Mouse (Mus musculus) midbrain, embryonic 10.5 days (tissue): ENCODE measurements around the gene Ing5. TPM values are rescaled to one million over a fixed set of nuclear protein-coding genes. Genes with fewer than 3 reads are reported as not detected.
A peak's percentile ranks its signal among the peaks of the same experiment; 100 is the strongest.
"Not testable (repeated sequence)": the region's sequence is repeated elsewhere in the genome, so short reads cannot be mapped to it uniquely, and the experiment has no call there.

Experiments used
- DNase-seq: peaks from one replicate; pipeline ENCODE4 v3.0.0-alpha.2; 2017; ENCODE audit warnings: low spot score
- H3K27ac ChIP-seq: fragments of 300-500 bp; sonication (generic); replicated peaks from 2 replicates; pipeline ENCODE4 v1.5.1; 2016; ENCODE audit warnings: mild to moderate bottlenecking
- H3K27me3 ChIP-seq: fragments of 300-500 bp; sonication (generic); 2 replicates; pipeline ENCODE4 v1.6.1; 2016; ENCODE audit warnings: low read depth, mild to moderate bottlenecking; ENCODE audit not compliant: poor library complexity, severe bottlenecking
- H3K36me3 ChIP-seq: fragments of 300-500 bp; sonication (generic); 2 replicates; pipeline ENCODE4 v1.6.1; 2016; ENCODE audit warnings: mild to moderate bottlenecking, moderate library complexity
- H3K4me1 ChIP-seq: fragments of 300-500 bp; sonication (generic); 2 replicates; pipeline ENCODE4 v1.6.1; 2016
- H3K4me3 ChIP-seq: fragments of 300-500 bp; sonication (generic); 2 replicates; pipeline ENCODE4 v1.5.1; 2016; ENCODE audit warnings: mild to moderate bottlenecking, moderate library complexity
- H3K9me3 ChIP-seq: fragments of 300-500 bp; sonication (generic); replicated peaks from 2 replicates; pipeline ENCODE4 v1.6.1; 2016; ENCODE audit warnings: mild to moderate bottlenecking
- WGBS: fragments of 180-500 bp; shearing (Covaris S2); methylation state at CpG from one replicate; pipeline ENCODE4 v1.1.7; 2016; 5-methylcytosine and 5-hydroxymethylcytosine counted together
- polyA plus RNA-seq: library from polyadenylated mRNA; unstranded; fragments of >200 nt; fragmentation: Nextera tagmentation; extraction: Ambion mirVana; gene quantifications from 2 replicates; pipeline ENCODE4 v1.2.1, GENCODE M21; 2016

Ing5 gene
- polyA plus RNA-seq, 1 experiment from 2014 or later = 25.7 TPM

- Histone ChIP-seq H3K4me1 (peaks cover 20% of the 10 kb centered on the region), H3K36me3 (peaks cover 29% of the 10 kb centered on the region), H3K9me3 (no peaks in the 10 kb centered on the region), H3K4me3 (no peak overlapping the region), H3K27ac (peak overlapping the region; percentile 89), H3K27me3 (no peaks in the 10 kb centered on the region)
- 92% methylated on average over 3 of the region's 3 CpGs for WGBS
- DNase-seq = no peak
Observed at GRCm38 (mm10) chr1:93823796-93824495, 20.2 kb downstream of the Ing5 start.

DNA sequence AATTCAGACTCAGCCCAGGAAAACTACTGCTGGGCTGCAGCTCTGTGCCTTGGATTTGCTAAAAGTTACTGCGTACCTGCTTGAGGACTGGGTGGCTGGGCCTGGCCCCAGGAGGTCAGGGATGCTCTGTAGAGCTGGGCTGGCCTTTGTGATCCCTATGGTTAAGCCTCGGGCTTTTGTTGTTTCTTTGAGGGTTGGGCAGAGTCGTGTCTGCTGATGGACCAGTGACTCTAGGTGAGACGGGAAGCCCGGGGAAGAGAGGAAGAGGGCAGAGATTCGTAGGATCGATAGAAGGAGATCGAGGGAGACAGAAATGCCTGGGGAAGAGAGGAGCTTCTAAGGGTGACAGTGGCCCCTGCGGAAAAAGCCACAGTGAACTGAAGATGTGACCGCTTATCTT is 20.8 kb downstream of the Ing5 start, which contains the start of gene D2hgdh:
Gene D2hgdh, plus strand, starts transcription at position 301 of the 400 bp plus-strand sequence.
- WGBS = 3% methylated on average over 10 of the region's 10 CpGs
- peak within 1 kb of the TSS; percentile 68 for H3K4me3 ChIP-seq
- peaks cover 20% of the 10 kb centered on the region for H3K4me1 ChIP-seq
- H3K36me3 ChIP-seq = peaks cover 23% of the 10 kb centered on the region
- peak within 1 kb of the TSS; percentile 89 for H3K27ac ChIP-seq
- H3K9me3 ChIP-seq = no peaks in the 10 kb centered on the region
- DNase-seq = no peak
- no peaks in the 10 kb centered on the region for H3K27me3 ChIP-seq

DNA sequence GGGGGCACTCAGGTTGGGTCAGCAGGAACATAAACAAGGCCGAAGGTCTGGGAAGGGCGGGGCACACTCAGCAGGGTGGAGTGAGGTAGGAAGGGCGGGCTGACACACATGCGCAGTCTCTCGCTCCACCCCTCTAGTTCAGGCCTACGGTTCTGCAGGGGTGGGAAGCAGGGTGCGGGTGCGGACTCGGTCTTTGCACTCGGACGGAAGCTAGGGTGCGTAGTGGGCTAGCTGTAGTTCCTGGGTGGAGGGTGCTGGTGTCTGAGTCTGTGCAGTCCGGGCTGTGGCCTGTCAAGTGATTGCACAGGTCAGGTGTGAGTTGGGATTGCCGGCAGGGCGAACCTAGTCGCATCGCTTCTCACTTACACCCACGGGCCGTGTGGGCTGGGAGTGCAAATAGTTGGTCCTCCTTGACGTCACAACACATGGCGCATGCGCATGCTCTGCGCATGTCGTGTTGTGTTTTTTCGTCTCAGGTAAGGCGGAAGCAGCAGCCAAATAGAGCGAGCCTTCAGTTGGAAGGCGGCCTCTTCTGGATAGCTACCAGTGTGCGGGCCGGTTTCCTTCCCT is 21.4 kb downstream of the Ing5 start:
- DNase-seq = peak; percentile 89
- Histone ChIP-seq H3K4me1 (peaks cover 20% of the 10 kb centered on the region), H3K27me3 (no peaks in the 10 kb centered on the region), H3K4me3 (peak overlapping the region; percentile 68), H3K36me3 (peaks cover 20% of the 10 kb centered on the region), H3K27ac (peak overlapping the region; percentile 89), H3K9me3 (no peaks in the 10 kb centered on the region)
- under 1% methylated on average over 30 of the region's 30 CpGs for WGBS

DNA sequence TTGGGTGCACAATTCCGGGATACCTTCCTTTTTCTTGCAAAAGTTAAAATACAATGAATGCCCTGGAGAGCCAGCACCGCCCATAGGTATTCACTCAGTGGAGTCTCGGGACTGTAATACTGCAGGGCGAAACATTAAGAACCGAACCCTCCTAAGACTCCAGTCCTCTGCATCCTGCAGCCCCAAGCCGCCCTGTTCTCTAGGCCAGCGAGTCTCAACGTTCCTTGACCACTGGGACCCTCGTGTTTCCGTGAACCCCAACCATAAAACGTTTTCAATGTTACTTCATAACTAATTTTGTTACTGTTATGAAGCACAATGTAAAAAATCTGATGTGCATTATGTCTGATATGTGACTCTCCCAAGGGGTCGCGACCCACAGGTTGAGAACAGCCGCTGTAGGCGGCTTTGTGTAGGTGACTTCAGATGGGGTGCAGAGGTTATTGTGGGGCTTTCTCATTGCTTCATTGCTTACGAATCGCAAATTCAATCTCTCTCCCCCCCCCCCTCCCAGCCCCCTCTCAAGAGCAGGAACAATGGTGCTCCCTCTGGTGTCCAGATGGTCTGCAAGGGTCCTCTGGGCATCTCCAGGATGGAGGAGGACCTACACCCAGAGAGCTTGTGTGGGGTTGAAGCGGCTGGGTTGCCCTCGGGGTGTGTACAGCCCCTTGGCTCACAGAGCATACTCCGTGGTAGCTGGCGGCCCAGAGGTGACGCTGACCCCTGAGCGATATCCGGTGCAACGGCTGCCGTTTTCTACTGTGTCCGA is 22.2 kb downstream of the Ing5 start:
- H3K27ac ChIP-seq = peak overlapping the region; percentile 89
- DNase-seq = peak; percentile 31
- WGBS = 47% methylated on average over 27 of the region's 27 CpGs

DNA sequence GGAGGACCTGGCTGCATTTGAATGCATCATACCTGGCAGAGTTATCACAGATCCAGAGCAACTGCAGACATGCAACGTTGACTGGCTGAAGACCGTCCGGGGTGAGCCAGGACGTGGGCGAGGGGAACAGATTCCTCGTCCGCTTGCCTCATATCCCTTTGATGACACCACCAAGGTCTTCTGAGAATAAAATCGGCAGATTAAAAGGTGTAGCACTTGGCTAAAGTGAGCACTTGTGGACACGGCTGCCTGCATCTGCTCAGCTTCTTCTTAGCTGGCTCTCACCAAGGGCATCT is 22.7 kb downstream of the Ing5 start:
- Histone ChIP-seq H3K4me3 (peak overlapping the region; percentile 68), H3K27me3 (no peaks in the 10 kb centered on the region), H3K4me1 (peaks cover 20% of the 10 kb centered on the region), H3K36me3 (peaks cover 7% of the 10 kb centered on the region), H3K9me3 (no peaks in the 10 kb centered on the region), H3K27ac (peak overlapping the region; percentile 89)
- 96% methylated on average over 9 of the region's 9 CpGs for WGBS
- DNase-seq = no peak

More for the DNA sequence above, 22.2 kb downstream of the Ing5 start:
- Histone ChIP-seq H3K36me3 (peaks cover 12% of the 10 kb centered on the region), H3K4me1 (peaks cover 20% of the 10 kb centered on the region), H3K4me3 (peak overlapping the region; percentile 68), H3K9me3 (no peaks in the 10 kb centered on the region), H3K27me3 (no peaks in the 10 kb centered on the region)

DNA sequence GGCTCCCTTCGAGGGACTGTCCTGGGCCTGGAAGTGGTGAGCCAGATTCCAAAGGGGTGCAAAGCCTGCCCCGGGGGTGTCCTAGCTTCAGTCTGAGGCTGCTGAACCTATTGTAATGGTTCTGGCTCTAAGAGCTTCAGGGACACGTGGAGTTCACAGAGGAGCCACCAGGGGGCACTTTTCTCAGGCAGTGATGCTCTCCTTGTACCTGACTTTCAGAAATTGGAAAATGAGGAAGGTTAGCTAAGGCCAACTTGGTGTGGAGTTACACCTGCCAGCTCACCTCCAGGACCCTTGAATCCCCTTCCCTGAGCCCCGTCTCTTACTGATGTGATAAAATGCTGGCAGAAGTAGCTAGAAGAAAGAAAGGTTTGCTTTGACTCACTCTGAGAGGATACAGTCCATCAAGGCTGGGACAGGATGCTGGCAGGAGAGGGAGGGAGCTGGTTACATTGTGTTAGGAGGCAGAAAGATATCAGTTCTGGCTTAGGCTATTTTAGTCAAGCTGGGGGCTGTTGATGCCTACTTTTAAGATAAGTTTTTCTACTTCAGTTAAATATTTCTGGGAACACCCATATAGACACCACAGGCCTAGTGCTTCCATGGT is 29.1 kb downstream of the Ing5 start:
- H3K4me1 ChIP-seq, H3K27ac ChIP-seq, H3K27me3 ChIP-seq, H3K9me3 ChIP-seq, DNase-seq, H3K4me3 ChIP-seq: not testable (repeated sequence)
- WGBS = 65% methylated on average over 4 of the region's 4 CpGs
- peaks cover 34% of the 10 kb centered on the region for H3K36me3 ChIP-seq

DNA sequence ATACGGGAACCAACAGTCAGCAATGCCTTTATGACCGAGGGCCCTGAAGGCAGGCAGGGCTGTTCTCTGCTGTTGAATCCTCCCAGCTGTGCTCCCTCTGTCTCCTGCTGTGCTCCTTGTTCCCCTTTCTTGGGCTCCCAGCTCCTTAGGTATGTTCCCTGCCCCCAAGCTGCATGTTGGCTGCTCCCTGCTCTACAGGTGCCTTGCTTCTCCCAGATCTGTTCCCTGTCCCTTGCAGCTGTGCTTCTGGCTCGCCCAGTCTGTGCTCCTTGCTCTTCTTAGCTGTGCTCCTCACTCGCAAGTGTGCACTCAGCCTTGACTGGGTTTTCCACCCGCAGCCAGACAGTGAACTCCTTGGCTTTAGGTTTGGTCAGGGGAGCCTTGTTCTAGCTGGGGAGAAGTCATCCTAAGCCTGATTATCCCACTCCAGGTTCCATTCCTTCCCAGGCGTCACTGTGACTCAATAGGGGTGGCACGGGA is 30.9 kb downstream of the Ing5 start:
- 83% methylated on average over 7 of the region's 7 CpGs for WGBS
- Histone ChIP-seq H3K9me3 (no peaks in the 10 kb centered on the region), H3K4me1 (no peaks in the 10 kb centered on the region), H3K4me3 (no peak overlapping the region), H3K27me3 (no peaks in the 10 kb centered on the region), H3K36me3 (peaks cover 37% of the 10 kb centered on the region), H3K27ac (no peak overlapping the region)
- no peak for DNase-seq

- H3K36me3 ChIP-seq = peaks cover 35% of the 10 kb centered on the region
- H3K4me1 ChIP-seq = no peaks in the 10 kb centered on the region
- no peak overlapping the region for H3K4me3 ChIP-seq
- no peaks in the 10 kb centered on the region for H3K27me3 ChIP-seq
- H3K27ac ChIP-seq = no peak overlapping the region
- WGBS = 93% methylated on average over 4 of the region's 4 CpGs
- DNase-seq = no peak
- H3K9me3 ChIP-seq = no peaks in the 10 kb centered on the region
Observed at GRCm38 (mm10) chr1:93835211-93835610, 31.4 kb downstream of the Ing5 start.

- no peak overlapping the region for H3K27ac ChIP-seq
- DNase-seq = no peak
- 93% methylated on average over 6 of the region's 6 CpGs for WGBS
- H3K27me3 ChIP-seq = no peaks in the 10 kb centered on the region
- peaks cover 35% of the 10 kb centered on the region for H3K36me3 ChIP-seq
- H3K4me3 ChIP-seq = no peak overlapping the region
- no peaks in the 10 kb centered on the region for H3K9me3 ChIP-seq
- H3K4me1 ChIP-seq = no peaks in the 10 kb centered on the region
Observed at GRCm38 (mm10) chr1:93835876-93836531, 32.2 kb downstream of the Ing5 start.

GRCm38 (mm10) chr1:93836532-93836913 is 32.8 kb downstream of the Ing5 start:
- Histone ChIP-seq H3K27ac (no peak overlapping the region), H3K36me3 (peaks cover 35% of the 10 kb centered on the region), H3K9me3 (no peaks in the 10 kb centered on the region), H3K4me1 (no peaks in the 10 kb centered on the region), H3K4me3 (no peak overlapping the region), H3K27me3 (no peaks in the 10 kb centered on the region)
- WGBS = 94% methylated on average over 2 of the region's 2 CpGs
- DNase-seq = no peak

- DNase-seq = no peak
- Histone ChIP-seq H3K4me1 (no peaks in the 10 kb centered on the region), H3K27me3 (no peaks in the 10 kb centered on the region), H3K27ac (no peak overlapping the region), H3K4me3 (no peak overlapping the region), H3K36me3 (peaks cover 35% of the 10 kb centered on the region), H3K9me3 (no peaks in the 10 kb centered on the region)
- WGBS = 96% methylated on average over 8 of the region's 8 CpGs
Observed at GRCm38 (mm10) chr1:93837335-93837734, 33.6 kb downstream of the Ing5 start.

- not testable (repeated sequence) for H3K27me3 ChIP-seq, H3K27ac ChIP-seq, H3K4me3 ChIP-seq, DNase-seq, H3K4me1 ChIP-seq, H3K9me3 ChIP-seq
- 89% methylated on average over 8 of the region's 8 CpGs for WGBS
- peaks cover 35% of the 10 kb centered on the region for H3K36me3 ChIP-seq
Observed at GRCm38 (mm10) chr1:93838569-93838968, 34.8 kb downstream of the Ing5 start.
